In the genomic region with DNA sequence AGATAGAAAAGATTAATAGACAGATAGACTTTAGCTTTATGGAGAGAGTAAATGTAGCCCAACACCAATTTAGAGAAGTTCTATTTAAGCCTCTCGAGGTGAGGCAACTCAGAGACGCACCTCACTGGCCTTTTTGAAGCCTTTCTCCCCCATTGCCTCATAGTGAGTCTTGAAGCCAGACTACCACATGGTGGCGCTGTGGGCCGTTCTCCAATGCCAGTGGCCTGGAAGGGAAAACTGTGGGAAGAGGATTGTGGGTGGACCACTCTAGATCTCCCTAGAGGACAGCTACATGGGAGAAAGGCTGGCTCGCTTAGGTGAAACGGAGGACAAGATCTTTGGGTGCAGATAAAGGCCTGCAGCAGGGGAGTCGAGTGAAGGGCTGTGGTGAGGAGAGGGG, we compare ENCODE assay signal across 8 mouse cellular contexts.
A peak's percentile ranks its signal among the peaks of the same experiment; 100 is the strongest.
DNase-seq lines count a peak whose midpoint lies in the region; ATAC-seq and TF ChIP-seq lines count a peak whose summit lies in the region.

No protein-coding gene starts in this region.

- peak; percentile 94 for TF ChIP-seq CTCF in layer of hippocampus, adult 2 months (conservative IDR thresholded peaks at IDR 0.05)

- no peak for ATAC-seq in CD4-positive, CD25-positive, alpha-beta regulatory T cell, adult 4 months
- ATAC-seq in forebrain, embryonic 16.5 days, result peak; percentile 23; the same call in 1 of the 2 replicates

- no peak overlapping the region for H3K27ac ChIP-seq in forebrain, embryonic 16.5 days (ENCODE audit: low read length)
- H3K27ac ChIP-seq in layer of hippocampus, adult 2 months, result no peak overlapping the region

- H3K4me1 ChIP-seq in forebrain, embryonic 16.5 days (replicated peaks; ENCODE audit: control insufficient read depth, insufficient read depth, low read length), result peaks cover 16% of the 10 kb centered on the region

- H3K27me3 ChIP-seq in forebrain, embryonic 16.5 days (replicated peaks; ENCODE audit: control insufficient read depth, insufficient read depth, low read length), result no peaks in the 10 kb centered on the region
- no peaks in the 10 kb centered on the region for H3K27me3 ChIP-seq in splenic B cell, adult 2 months (ENCODE audit: control insufficient read depth, insufficient read depth, low read length, poor library complexity, severe bottlenecking)

- no peaks in the 10 kb centered on the region for H3K9me3 ChIP-seq in forebrain, embryonic 16.5 days (ENCODE audit: control insufficient read depth, low read length)

- WGBS in forebrain, embryonic 16.5 days, result 29% methylated on average over 7 of the region's 7 CpGs

- DNase-seq in CD4-positive, CD25-positive, alpha-beta regulatory T cell, adult 2 months (ENCODE audit: low read depth, low spot score), result peak; percentile 52
- DNase-seq in CD4-positive helper T cell, adult 2 months (ENCODE audit: low read depth, low spot score), result peak; percentile 18
- DNase-seq in c-Kit-positive CD71-negative TER-119-negative erythroid progenitor cells, embryonic 14.5 days (ENCODE audit: low read depth), result peak; percentile 22
- peak; percentile 77 to 93 for DNase-seq in layer of hippocampus, adult 2 months (ENCODE audit: low spot score in 2 of 2)
- peak; percentile 70 for DNase-seq in lung, postnatal 36 days
- peak; percentile 33 for DNase-seq in splenic B cell, adult 2 months (ENCODE audit: low read depth, low spot score)

- no peak overlapping the region for H3K9ac ChIP-seq in forebrain, embryonic 16.5 days (replicated peaks; ENCODE audit: low read depth, low read length)

- H3K4me3 ChIP-seq in forebrain, embryonic 16.5 days (replicated peaks; ENCODE audit: low read length), result no peak overlapping the region
- H3K4me3 ChIP-seq in layer of hippocampus, adult 2 months, result no peak overlapping the region

- no peaks in the 10 kb centered on the region for H3K36me3 ChIP-seq in forebrain, embryonic 16.5 days (ENCODE audit: control insufficient read depth, insufficient read depth)
- no peaks in the 10 kb centered on the region for H3K36me3 ChIP-seq in splenic B cell, adult 2 months (ENCODE audit: control insufficient read depth, insufficient read depth, low read length, poor library complexity, severe bottlenecking)

- no peak overlapping the region for H3K4me2 ChIP-seq in forebrain, embryonic 16.5 days (ENCODE audit: low read length)

Comparison
In these comparisons a context has a peak if more than half of its experiments do, and no peak if none do; other contexts are left out.
1. DNase-seq: peak in every context shown above with its lines; median percentile 85 in layer of hippocampus, adult 2 months; 70 in lung, postnatal 36 days; 52 in CD4-positive, CD25-positive, alpha-beta regulatory T cell, adult 2 months; 33 in splenic B cell, adult 2 months; 22 in c-Kit-positive CD71-negative TER-119-negative erythroid progenitor cells, embryonic 14.5 days; 18 in CD4-positive helper T cell, adult 2 months.